Mouse (Mus musculus) liver, embryonic 14.5 days (tissue): ENCODE data around the gene Hipk2.

ENCODE experiments used
- CTCF ChIP-seq: IDR thresholded peaks from 2 replicates; pipeline ENCODE4 v1.5.1; 2016; ENCODE audit warnings: antibody characterized with exemption, low read depth, control low read depth
- EP300 ChIP-seq: IDR thresholded peaks from 2 replicates; pipeline ENCODE4 v1.6.1; 2016; ENCODE audit warnings: antibody characterized with exemption, low read depth

- TF ChIP-seq EP300 (no peak), CTCF (no peak)
Observed at GRCm38 (mm10) chr6:38805612-38806011, 70.4 kb downstream of the Hipk2 start.
